ENCODE assay signal across 8 mouse cellular contexts in the genomic region with DNA sequence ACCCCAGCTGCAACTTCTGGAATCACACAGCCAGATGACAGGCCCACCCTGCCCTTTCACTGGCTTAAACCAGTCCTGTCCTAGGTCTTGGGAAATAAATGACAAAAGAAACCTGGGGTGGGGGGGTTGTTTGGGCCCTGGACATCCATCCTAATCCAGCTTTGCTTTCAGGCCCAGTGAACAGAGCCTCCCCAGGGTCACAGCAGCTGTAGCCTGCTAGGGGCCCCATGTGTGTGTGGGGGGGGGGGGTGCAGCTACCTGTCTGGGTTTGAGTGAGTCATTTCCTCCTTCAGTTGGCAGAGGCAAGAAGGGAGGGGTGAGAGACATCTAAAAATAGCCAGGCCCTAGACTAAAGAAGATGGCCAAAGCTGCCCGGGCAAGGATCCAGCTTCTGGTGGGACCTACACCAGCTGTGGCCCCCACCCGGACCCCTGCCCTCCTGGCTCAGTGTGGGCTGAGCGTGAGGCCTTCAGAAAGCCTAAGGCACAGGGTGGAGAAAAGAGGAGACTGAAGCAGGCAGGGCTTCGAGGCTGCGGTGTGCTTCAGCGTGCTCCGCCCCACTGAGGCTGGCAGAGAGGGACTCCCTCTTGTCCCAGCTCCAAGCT. TPM values are rescaled to one million over a fixed set of nuclear protein-coding genes. Genes with fewer than 3 reads are reported as not detected.
DNase-seq lines count a peak whose midpoint lies in the region; ATAC-seq lines count a peak whose summit lies in the region.

No protein-coding gene starts in this region.

- ATAC-seq in forebrain, embryonic 13.5 days, result no peak; the same call in 1 of the 2 replicates
- ATAC-seq in midbrain, embryonic 13.5 days, result peak; percentile 18

- H3K27me3 ChIP-seq in heart, embryonic 10.5 days (ENCODE audit: insufficient read depth, poor library complexity, severe bottlenecking), result peaks cover 8% of the 10 kb centered on the region; the same call in 1 of the 2 replicates
- H3K27me3 ChIP-seq in forebrain, embryonic 13.5 days, result no peaks in the 10 kb centered on the region
- 0 out of 2 replicates have a peak, but pooled peaks cover 5% of the 10 kb centered on the region for H3K27me3 ChIP-seq in midbrain, embryonic 13.5 days

- intact Hi-C loops in heart, postnatal 14 days (cut with DNase I), result no loop called here
- intact Hi-C loops in left cerebral cortex, postnatal 25 days (cut with DNase I), result no loop called here

- no peak overlapping the region for H3K4me2 ChIP-seq in forebrain, embryonic 13.5 days
- no peak overlapping the region for H3K4me2 ChIP-seq in midbrain, embryonic 13.5 days (replicated peaks)

- H3K9ac ChIP-seq in forebrain, embryonic 13.5 days, result 0 out of 2 replicates have a peak overlapping the region, but pooled peaks have one; percentile 8
- no peak overlapping the region for H3K9ac ChIP-seq in midbrain, embryonic 13.5 days (replicated peaks)

- no peaks in the 10 kb centered on the region for H3K36me3 ChIP-seq in heart, embryonic 10.5 days
- no peaks in the 10 kb centered on the region for H3K36me3 ChIP-seq in forebrain, embryonic 13.5 days (ENCODE audit: poor library complexity, severe bottlenecking)
- no peaks in the 10 kb centered on the region for H3K36me3 ChIP-seq in midbrain, embryonic 13.5 days

- peak overlapping the region; percentile 91 for H3K27ac ChIP-seq in heart, embryonic 10.5 days
- peak overlapping the region; percentile 66 for H3K27ac ChIP-seq in forebrain, embryonic 13.5 days
- 0 out of 2 replicates have a peak overlapping the region, but pooled peaks have one; percentile 53 for H3K27ac ChIP-seq in midbrain, embryonic 13.5 days

- DNase-seq in heart, embryonic 10.5 days (ENCODE audit: low spot score), result no peak
- no peak for DNase-seq in heart, postnatal 14 days
- DNase-seq in ES-CJ7 (ENCODE audit: low read depth, low spot score), result peak; percentile 77
- peak; percentile 45 to 50 for DNase-seq in kidney, postnatal 36 days
- DNase-seq in left cerebral cortex, postnatal 25 days (ENCODE audit: low spot score in 2 of 2), result no peak
- DNase-seq in right cerebral cortex, postnatal 25 days, result no peak

- H3K9me3 ChIP-seq in heart, embryonic 10.5 days, result no peaks in the 10 kb centered on the region
- H3K9me3 ChIP-seq in forebrain, embryonic 13.5 days (replicated peaks), result no peaks in the 10 kb centered on the region
- H3K9me3 ChIP-seq in midbrain, embryonic 13.5 days, result no peaks in the 10 kb centered on the region

- H3K4me1 ChIP-seq in heart, embryonic 10.5 days, result peaks cover 56% of the 10 kb centered on the region
- H3K4me1 ChIP-seq in forebrain, embryonic 13.5 days, result peaks cover 52% of the 10 kb centered on the region
- peaks cover 44% of the 10 kb centered on the region for H3K4me1 ChIP-seq in midbrain, embryonic 13.5 days (replicated peaks)

- peak overlapping the region; percentile 22; the same call in 1 of the 2 replicates for H3K4me3 ChIP-seq in heart, embryonic 10.5 days
- H3K4me3 ChIP-seq in forebrain, embryonic 13.5 days, result no peak overlapping the region
- no peak overlapping the region for H3K4me3 ChIP-seq in midbrain, embryonic 13.5 days (replicated peaks)

- WGBS in heart, embryonic 10.5 days, result 41% methylated on average over 7 of the region's 7 CpGs
- 41% methylated on average over 7 of the region's 7 CpGs for WGBS in forebrain, embryonic 13.5 days
- 36% methylated on average over 7 of the region's 7 CpGs for WGBS in midbrain, embryonic 13.5 days

RNA-seq across cellular contexts. Expression of gene Dnajb12, which starts 28.4 kb away (rescaled TPM):
- polyA plus RNA-seq in heart, embryonic 10.5 days (2016; fragmentation: Nextera tagmentation; extraction: Ambion mirVana), result 28.8 and 32.0 TPM in 2 replicates
- total RNA-seq in heart, postnatal 14 days (2021), result 10 to 100 TPM; 34.7 to 35.7 TPM
- polyA plus RNA-seq in forebrain, embryonic 13.5 days (2015; fragmentation: Nextera tagmentation; extraction: Ambion mirVana), result 16.9 and 18.4 TPM in 2 replicates
- 18.3 and 18.6 TPM in 2 replicates for polyA plus RNA-seq in midbrain, embryonic 13.5 days (2015; fragmentation: Nextera tagmentation; extraction: Ambion mirVana)
- 10 to 100 TPM; 49.7 to 52.8 TPM for total RNA-seq in left cerebral cortex, postnatal 25 days (2021)

RNA-seq across cellular contexts. Expression of gene Ddit4, which starts 43.8 kb away (rescaled TPM):
- polyA plus RNA-seq in heart, embryonic 10.5 days (2016; fragmentation: Nextera tagmentation; extraction: Ambion mirVana), result 17.6 and 32.8 TPM in 2 replicates
- total RNA-seq in heart, postnatal 14 days (2021), result 100 to 1,000 TPM; 188 to 191 TPM
- 69.3 and 71.3 TPM in 2 replicates for polyA plus RNA-seq in forebrain, embryonic 13.5 days (2015; fragmentation: Nextera tagmentation; extraction: Ambion mirVana)
- 48.5 and 58.7 TPM in 2 replicates for polyA plus RNA-seq in midbrain, embryonic 13.5 days (2015; fragmentation: Nextera tagmentation; extraction: Ambion mirVana)
- total RNA-seq in left cerebral cortex, postnatal 25 days (2021), result 10 to 100 TPM; 40.8 to 42.6 TPM

Comparison
In these comparisons a context has a peak if more than half of its experiments do, and no peak if none do; other contexts are left out.
1. DNase-seq: peak in ES-CJ7 (single experiment) and kidney, postnatal 36 days (2 of 2); none in heart, embryonic 10.5 days (single experiment), heart, postnatal 14 days (0 of 2), left cerebral cortex, postnatal 25 days (0 of 2) and right cerebral cortex, postnatal 25 days (single experiment).
2. Peak in every context shown above with its lines, with median percentiles within 50 percentile points of each other: H3K27ac ChIP-seq.